Mouse (Mus musculus): ENCODE data around the gene Rad50.

Rad50 gene

DNA sequence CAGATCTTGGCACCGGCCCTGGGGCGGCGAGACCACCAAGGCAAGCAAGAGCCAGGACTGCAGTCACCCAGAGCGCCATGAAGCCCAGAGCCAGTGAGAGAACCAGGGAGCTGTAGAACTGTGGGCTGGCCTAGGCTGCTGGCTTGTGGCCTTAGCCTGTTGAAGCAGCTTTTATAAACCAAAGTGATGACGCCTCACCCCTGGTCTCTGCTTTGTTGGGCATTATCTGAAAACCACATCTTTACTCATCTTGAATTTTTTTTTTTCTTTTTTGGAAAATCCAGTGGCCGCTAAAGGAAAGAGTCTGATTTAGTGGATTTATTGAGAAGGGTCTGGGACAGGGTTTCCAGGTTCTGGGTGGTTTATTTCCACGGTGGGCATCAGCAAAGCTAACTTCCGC lies 72.6 kb downstream of the Rad50 start, which contains the start of gene Il13:
Gene Il13, minus strand, starts transcription at position 147 of the 400 bp plus-strand sequence.
- in situ Hi-C loops (cut with MboI) = no loop called here

DNA sequence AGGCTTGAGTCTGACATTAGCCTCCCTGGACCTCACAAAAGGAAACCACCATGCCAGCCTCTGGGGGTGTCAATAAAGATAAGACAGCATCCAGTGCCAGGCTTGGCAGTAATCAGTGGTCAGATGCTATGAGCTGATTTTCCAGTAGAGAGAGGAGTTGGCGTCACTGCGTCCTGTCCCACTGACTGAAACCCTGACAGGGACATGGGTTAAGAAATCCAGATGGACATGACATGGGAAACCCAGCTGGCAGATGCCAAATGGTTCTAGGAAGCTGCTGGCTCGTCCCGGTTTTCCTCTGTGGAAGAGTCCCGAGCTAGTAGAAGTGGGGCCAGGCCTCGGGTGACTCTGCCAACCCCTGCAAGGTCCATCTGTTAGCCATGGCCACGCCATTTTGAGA lies 73.5 kb downstream of the Rad50 start:
- in situ Hi-C loops (cut with MboI) = no loop called here

DNA sequence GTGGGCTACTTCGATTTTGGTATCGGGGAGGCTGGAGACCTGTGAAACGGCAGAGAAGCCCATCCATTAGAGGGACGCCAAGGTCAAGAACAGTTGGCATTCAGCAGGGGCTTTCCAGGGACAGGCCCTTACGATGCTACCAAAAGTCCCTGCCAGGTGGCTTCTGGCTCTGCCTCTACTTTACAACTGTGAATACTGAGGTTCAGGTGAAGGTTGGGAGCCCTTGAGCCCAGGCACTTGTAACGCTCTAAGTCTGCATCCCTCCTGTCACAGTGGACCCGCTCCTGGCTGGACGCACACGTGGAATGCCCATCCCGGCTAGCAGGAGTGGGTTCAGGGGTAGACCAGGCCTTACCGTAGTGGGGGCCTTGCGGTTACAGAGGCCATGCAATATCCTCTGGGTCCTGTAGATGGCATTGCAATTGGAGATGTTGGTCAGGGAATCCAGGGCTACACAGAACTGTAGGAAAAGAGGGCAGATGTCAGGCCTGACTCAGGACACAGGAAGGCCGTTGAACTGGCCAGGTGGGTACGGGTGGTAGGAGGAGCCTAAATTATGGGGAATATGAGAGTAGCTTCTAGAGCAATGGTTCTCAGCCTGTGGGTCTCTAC lies 74.9 kb downstream of the Rad50 start:
- in situ Hi-C loops (cut with MboI) = no loop called here

DNA sequence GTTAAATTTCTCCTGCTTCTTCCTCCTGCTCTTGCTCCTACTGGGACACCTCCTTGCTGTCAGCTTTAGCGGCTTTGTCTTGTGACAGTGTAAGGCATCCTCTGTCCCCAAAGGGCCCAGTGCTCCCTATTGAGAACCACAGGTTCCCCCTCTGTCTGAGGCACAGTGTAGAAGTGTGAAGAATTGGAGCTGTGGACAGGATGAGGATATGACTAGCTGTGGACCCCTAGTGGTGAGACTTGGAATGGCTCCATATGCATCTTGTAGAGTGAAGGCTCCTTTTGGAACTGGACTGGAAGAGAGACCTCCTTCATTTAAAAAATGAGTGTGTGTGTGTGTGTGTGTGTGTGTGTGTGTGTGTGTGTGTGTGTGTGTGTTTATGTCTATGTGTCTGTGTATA lies 79.3 kb downstream of the Rad50 start:
- in situ Hi-C loops (cut with MboI) = loop anchor here (5.0 kb wide), 1 partner anchor 36 kb away; no protein-coding TSS in a partner anchor

DNA sequence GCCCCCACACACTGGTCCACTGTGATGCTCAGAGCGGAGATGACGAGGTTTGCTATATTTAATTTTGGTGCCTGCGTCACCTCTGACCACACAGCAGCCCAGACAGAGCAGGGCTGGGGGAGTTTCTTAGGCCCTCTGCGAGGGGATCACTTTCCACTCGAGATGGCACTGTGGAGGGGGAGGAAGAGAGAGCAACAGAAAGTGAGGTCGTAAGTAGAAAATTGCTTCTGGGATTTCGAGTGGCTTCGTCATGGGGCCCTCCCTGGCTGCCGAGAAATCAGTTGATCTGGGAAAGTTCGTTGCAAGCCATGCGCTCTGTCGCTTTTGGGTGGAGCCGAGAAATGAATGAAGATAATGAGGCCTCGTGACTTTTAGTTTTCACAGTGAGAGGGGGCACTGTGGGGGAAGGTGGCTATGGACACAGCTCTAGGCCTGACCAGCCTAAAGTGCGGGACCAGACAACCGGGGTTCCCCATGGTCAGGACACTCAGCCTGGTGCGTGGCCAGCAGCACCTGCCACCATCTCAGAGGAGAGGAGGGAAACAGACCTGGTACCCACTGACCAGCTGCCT lies 80.2 kb downstream of the Rad50 start:
- in situ Hi-C loops (cut with MboI) = loop anchor here (5.0 kb wide), 1 partner anchor 35 kb away; no protein-coding TSS in a partner anchor

DNA sequence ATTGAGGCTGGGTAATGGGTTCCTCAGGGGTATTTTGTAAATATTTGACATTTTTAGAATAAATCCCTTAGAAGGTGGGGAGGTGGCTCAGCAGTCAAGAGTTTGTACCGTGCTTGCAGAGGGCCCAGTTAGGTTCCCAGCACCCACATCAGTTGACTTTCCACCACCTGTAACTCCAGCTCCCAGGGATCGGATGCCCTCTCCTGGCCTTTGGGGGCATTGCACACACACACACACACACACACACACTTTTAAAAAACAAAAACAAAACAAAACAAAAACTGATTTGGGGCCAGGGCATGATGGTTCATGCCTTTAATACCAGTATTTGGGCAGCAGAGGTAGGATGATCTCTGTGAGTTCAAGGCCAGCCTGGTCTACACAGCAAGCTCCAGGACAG lies 83.0 kb downstream of the Rad50 start:
- in situ Hi-C loops (cut with MboI) = no loop called here

DNA sequence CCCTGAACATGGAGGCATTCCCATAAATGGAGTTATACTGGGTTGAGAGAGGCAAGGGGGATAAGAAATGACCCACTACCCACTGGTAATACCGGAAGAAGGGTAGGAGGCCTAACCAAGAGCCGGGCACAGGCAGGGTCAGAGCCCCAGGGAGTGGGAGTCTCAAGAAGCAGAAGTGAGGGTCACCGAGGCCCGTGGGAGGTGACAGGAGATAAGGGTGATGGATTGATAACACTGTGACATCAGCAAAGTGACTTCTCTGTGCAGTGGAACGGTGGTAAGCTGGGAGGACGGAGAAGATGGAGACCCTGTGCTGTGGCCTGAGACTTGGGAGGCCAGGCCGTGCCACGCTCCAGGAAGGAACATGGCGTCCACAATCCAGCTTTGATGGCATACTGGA lies 83.5 kb downstream of the Rad50 start:
- in situ Hi-C loops (cut with MboI) = no loop called here

DNA sequence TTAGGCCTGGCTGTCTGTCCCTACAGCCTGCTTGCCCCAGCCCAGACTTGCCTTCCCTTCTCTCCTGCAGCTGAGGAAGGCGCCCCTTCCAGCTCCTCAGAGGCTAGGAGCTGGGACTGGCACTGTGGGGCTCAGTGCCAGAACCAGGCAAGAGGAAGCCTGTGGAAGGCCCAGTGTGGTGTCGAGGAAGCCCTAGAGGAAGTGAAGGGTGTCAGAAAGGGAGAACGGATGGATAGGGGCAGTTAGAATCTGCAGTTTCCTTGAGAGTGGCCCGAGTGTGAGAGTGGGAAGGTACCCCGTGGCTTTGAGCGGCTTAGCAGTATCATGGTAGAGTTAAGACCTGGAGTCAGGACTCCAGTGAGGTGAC lies 84.7 kb downstream of the Rad50 start:
- in situ Hi-C loops (cut with MboI) = no loop called here

DNA sequence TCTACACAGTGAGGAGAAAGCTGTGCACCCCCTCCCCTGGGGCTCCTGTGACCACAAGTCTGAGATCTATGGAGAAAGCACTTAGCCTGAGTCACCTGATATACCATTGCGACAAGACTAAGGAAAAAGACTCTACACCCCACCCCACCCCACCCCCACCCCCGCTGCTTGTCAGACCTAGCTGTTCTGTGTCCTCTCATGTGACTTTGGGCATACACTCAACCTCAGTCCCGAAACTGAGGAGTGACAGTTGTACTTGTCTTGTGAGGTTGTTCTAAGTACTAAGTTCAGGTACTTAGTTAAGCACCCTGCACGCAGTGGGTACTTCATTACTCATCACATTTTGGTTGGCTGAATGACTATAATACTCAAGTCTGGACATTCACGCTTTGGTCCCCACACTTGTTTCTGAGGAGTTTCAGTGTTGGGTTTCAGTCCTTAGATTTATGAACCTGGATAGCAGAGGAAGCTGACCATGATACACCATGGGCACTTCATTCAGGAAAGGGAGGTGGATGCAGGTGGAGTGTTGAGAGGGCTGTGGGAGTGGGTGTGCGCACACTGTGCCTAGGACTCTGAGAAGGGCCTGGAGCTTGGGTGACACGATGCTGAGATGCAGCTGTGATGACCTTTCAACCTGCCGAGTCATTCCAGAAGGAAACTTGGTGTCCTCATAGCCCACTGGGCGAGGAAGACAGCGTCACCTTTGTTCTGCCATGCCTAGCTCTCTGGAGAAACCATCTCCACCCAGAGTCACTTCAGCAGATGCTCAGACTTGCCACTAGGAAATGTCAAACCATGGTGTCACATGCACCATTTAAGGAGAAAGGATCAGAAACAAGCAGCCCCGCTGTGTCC lies 85.3 kb downstream of the Rad50 start:
- in situ Hi-C loops (cut with MboI) = no loop called here

DNA sequence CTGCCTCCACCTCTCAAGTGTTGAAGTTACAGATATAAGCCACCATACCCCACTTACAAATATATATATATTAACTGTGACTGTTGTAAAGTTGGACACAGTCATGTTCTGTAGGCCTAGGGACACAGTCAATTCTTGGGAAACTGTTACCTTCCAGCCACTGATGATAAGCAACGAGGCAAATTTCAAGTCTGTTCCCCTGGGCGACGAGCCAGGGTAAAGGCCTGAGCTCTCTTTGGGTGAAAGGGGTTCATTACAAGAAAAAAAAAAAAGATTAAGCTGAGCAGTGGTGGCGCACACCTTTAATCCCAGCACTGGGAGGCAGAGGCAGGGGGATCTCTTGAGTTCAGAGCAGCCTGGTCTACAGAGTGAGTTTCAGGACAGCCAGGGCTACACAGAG lies 87.0 kb downstream of the Rad50 start:
- in situ Hi-C loops (cut with MboI) = no loop called here

DNA sequence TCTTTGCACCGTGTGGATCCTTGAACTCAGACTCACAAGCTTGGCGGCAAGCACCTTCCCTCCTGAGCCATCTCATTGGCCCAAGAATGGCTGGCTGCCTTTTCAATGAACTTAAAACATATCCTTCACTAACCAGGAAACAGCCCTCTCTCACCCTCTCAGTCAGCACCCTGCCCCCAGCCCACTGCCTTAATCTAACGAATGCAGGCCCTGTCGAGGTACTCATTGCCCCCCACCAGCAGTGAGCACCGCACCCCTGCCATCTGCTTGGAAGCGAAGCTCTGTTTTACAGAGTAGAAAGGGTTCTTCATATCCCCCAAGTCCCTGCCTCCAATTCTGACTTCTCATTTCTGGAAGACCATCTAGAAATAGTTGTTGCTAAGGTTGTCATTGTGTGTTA lies 87.7 kb downstream of the Rad50 start:
- in situ Hi-C loops (cut with MboI) = no loop called here

DNA sequence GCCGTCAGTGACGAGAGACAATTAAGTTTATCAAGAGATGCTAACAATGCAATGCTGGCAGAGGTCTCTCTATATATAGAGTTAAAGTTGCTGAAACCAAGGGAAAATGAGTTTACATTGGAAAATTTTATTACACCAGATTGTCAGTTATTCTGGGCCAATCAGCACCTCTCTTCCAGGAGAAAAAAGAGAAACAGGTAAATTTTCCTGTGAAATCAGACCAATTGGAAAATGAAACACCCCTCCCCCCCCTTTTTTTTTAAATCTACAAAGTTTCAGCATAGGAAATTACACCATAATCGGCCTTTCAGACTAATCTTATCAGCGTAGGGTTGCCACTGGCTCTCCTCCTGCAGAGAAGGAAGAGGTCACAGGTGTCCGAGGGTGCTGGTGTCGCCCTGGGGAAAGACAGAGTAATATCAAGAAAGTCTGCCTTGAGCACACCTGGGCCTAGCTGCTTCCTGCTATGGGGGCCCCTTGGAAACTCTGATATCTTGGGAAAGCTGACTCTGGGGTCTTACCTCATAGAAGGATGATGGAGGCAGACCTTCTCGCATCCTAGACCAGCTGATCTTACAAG lies 88.4 kb downstream of the Rad50 start, which contains the start of gene Il4:
Gene Il4, minus strand, starts transcription at position 51 of the 580 bp plus-strand sequence.
- in situ Hi-C loops (cut with MboI) = no loop called here

DNA sequence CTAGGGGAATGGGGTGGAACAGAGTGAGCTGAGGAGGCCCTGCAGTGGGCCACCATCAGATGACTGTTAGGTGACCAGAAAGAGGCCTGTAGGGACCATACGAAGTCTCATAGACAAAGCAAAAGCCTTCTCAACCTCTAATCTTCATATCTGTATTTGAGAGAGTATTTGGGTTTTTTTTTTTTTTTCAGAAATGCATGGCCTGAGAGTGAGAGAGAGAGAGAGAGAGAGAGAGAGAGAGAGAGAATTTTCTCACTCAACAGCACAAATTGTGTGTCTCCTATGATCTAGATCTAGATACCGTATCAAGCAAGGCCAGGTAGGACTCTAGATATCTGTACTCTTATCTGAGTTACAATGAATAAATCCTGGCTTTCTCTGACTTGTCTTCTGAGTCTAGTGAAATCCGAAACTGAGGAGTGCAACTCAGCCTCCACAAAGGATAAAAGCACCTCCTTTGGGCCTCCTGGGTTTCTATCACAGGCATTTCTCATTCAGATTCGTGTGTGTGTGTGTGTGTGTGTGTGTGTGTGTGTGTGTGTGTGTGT lies 89.5 kb downstream of the Rad50 start:
- in situ Hi-C loops (cut with MboI) = no loop called here

DNA sequence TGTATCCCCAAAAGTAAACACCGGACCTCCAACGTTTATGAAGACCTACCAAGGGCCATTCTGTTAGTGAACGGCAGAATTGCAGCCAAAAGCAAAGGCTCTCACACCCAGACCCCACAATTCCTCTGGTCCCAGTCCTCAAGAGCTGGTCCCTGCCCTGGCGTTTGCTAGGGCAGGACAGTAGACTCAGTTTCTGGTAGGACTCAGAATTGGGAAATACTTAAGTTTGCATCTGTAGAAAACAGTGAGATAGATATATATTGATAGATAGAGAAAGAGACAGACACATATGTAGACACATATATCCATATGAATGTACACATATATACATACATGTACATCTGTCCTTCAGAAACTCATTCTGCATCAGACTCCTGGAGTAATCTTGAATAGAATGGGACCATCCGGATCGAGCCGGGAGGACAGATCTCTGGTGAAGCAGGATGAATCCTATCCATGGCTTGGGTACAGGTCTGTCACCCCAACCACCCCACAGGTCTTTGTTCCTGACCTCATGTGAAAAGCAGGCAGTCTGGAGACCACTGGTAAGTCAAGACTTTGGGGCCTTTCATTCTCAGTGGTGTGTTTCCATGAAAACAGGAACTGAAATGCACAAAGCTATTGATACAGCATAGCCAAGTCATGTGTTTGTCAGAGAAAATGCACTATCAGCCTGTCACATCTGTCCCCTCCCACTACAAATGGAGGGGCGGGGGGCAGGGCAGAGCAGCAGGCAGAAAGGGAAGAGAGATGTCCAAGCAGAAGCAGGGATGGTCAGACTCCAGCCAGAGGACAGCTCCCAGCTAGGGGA lies 90.2 kb downstream of the Rad50 start:
- in situ Hi-C loops (cut with MboI) = no loop called here

DNA sequence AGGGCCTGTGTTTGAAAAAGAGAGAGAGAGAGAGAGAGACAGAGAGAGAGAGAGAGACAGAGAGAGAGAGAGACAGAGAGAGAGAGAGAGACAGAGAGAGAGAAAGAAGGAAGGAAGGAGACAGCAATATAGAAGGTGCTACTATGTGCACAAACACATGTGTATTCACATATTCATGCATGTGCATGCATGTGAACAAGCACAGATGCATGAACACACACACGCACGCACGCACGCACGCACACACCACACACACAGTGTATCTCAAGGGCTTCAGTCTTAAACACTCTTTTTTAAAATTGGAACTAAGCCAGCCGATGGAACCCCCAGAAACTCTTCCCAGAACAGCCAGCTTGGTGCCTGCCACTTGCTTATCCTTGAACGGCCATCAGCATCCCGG lies 91.5 kb downstream of the Rad50 start:
- in situ Hi-C loops (cut with MboI) = no loop called here

DNA sequence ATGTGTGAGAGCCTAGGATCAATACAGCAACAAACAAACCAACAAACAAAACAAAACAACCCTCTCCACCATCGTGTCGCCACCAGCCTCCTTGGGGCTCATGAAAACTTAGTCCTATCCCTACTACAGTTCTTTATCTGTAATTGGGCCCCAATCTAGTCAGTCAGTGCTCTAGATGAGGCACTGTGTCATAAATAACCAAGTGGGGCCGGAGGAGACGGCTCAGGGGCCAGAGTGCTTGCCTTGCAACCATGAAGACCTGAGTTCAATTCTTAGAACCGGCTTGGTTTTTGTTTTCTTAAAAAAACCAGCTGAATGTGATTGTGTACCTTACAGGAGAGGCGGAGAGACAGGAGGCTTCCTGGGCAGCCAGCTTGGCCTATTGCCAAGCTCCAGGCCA lies 91.9 kb downstream of the Rad50 start:
- in situ Hi-C loops (cut with MboI) = no loop called here

DNA sequence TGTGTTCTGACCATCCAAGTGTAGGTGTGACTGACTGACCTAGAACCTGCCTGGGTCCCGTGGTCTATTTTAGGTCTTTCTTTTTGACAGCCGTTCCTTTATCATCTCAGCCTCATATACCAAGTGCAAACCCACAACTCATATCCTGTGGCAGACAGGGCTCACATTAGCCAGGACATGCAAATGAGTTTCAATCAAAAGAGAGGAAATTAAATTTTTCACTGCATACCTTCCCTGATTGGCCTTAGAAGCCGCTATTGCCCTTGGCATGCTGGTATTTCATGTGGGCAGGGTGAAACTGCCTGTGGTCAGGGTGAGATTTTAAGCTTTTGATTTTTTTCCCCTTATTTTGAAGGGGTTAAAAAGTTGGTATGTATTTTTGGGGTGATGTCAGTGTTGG lies 97.4 kb downstream of the Rad50 start:
- in situ Hi-C loops (cut with MboI) = no loop called here

DNA sequence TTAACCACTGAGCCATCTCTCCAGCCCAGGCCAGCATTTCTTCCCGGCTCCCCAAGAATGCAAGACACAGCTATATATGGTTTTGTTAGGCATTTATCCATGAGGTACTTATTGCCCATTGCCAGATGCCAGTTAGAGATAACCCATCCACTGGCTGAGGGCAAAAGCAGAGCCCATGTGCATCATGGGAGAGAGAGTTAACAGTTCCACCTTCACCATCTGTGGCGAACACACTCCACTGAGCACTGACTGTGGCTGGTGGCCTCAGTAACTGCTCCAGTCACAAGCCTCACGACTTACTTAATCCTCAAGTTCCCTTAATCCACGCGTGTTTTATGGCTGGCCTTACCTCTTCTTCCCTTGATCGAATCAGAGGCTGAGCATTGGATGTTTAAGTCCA lies 97.9 kb downstream of the Rad50 start:
- in situ Hi-C loops (cut with MboI) = no loop called here

DNA sequence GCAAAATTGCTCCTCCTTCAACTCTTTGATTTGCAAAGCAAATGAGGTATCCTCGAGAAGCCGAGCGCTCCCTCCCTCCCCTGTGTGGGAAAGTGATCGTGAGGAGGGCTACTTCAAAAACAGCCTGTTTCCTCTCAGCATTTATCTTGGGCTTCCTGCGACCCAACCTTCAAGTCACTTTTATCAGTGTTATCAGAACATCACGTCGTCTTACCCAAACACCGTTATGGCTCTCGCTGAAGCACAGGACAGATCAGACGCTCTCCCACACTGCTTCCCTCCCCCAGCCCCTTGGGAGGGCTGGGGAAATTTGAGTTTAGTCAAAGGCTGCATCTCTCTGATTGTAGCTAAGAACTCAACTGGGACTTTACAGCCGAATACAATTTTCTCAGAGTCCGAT lies 101.5 kb downstream of the Rad50 start:
- in situ Hi-C loops (cut with MboI) = no loop called here

DNA sequence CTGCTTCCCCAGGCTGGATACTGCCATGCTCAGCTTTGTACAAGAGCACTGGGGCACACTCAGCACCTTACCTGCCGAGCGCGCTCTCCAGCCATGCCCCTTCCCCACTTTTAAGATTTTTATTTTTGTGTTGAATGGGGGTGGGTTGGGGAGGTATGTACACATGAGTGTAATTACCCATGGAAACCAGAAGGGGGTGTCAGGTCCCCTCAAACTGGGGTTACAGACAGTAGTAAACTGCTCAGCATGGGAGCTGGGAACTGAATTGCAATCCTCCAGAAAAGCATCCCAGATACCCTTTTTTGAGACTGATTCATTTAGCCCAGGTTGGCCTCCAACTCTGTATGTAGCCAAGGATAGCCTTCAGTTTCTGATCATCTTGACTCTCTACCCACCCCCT lies 102.1 kb downstream of the Rad50 start:
- in situ Hi-C loops (cut with MboI) = no loop called here

All from mature B cell (primary cell).